Mouse (Mus musculus) midbrain, embryonic 11.5 days (tissue): Measurements from ENCODE around the gene Naxd. TPM values are rescaled to one million over a fixed set of nuclear protein-coding genes. Genes with fewer than 3 reads are reported as not detected.

ENCODE experiments used
- ATAC-seq: fragments of 200-750 bp; cut with Nextera tagmentation; 2 replicates; pipeline ENCODE4 v1.8.0; 2017; ENCODE audit warnings: moderate TSS enrichment, moderate library complexity; ENCODE audit not compliant: low FRiP score
- DNase-seq: peaks from one replicate; pipeline ENCODE4 v3.0.0; 2015; ENCODE audit warnings: low spot score; ENCODE audit errors: missing footprints
- H3K27ac ChIP-seq: fragments of 300-500 bp; sonication (generic); 2 replicates; pipeline ENCODE4 v1.5.1; 2014; ENCODE audit warnings: low read depth, low read length
- H3K27me3 ChIP-seq: fragments of 300-500 bp; sonication (generic); 2 replicates; pipeline ENCODE4 v1.6.1; 2014; ENCODE audit warnings: mild to moderate bottlenecking, low read length, moderate library complexity, mixed read lengths; ENCODE audit not compliant: control insufficient read depth, insufficient read depth
- H3K36me3 ChIP-seq: fragments of 300-500 bp; sonication (generic); 2 replicates; pipeline ENCODE4 v1.6.1; 2014; ENCODE audit warnings: mild to moderate bottlenecking, low read length, moderate library complexity, mixed read lengths; ENCODE audit not compliant: control insufficient read depth, insufficient read depth
- H3K4me1 ChIP-seq: fragments of 300-500 bp; sonication (generic); 2 replicates; pipeline ENCODE4 v1.6.1; 2014; ENCODE audit warnings: low read length; ENCODE audit not compliant: control insufficient read depth, insufficient read depth
- H3K4me2 ChIP-seq: fragments of 300-500 bp; sonication (generic); 2 replicates; pipeline ENCODE4 v1.6.1; 2014; ENCODE audit warnings: mild to moderate bottlenecking, moderate library complexity
- H3K4me3 ChIP-seq: fragments of 300-500 bp; sonication (generic); 2 replicates; pipeline ENCODE4 v1.5.1; 2014; ENCODE audit warnings: low read depth, low read length
- H3K9ac ChIP-seq: fragments of 300-500 bp; sonication (generic); 2 replicates; pipeline ENCODE4 v1.6.1; 2014; ENCODE audit warnings: low read length
- H3K9me3 ChIP-seq: fragments of 300-500 bp; sonication (generic); 2 replicates; pipeline ENCODE4 v1.6.1; 2016; ENCODE audit warnings: low read length; ENCODE audit not compliant: control insufficient read depth
- WGBS: fragments of 180-500 bp; shearing (Covaris S2); extraction: QIAGEN DNeasy Blood & Tissue Kit; methylation state at CpG from one replicate; pipeline ENCODE4 v1.1.7; 2014; 5-methylcytosine and 5-hydroxymethylcytosine counted together
- polyA plus RNA-seq: library from polyadenylated mRNA; unstranded; fragments of >200 nt; fragmentation: Nextera tagmentation; extraction: Ambion mirVana; gene quantifications from 2 replicates; pipeline ENCODE4 v1.2.1, GENCODE M21; 2014

Naxd gene
- polyA plus RNA-seq, 1 experiment from 2014 or later, result 94.2 TPM

GRCm38 (mm10) chr8:11498281-11498680, 975 bp downstream of the Naxd start:
- ATAC-seq, result no peak
- H3K4me1 ChIP-seq, result peaks cover 7% of the 10 kb centered on the region; the same call in 1 of the 2 replicates
- WGBS, result 80% methylated on average over 12 of the region's 12 CpGs
- H3K27me3 ChIP-seq, result no peaks in the 10 kb centered on the region; the same call in 1 of the 2 replicates
- H3K27ac ChIP-seq, result no peak overlapping the region
- DNase-seq, result peak; percentile 66
- peak overlapping the region; percentile 78; the same call in 1 of the 2 replicates for H3K9ac ChIP-seq
- H3K4me3 ChIP-seq, result peak overlapping the region; percentile 75
- peak overlapping the region; percentile 52 for H3K4me2 ChIP-seq
- H3K9me3 ChIP-seq, result no peaks in the 10 kb centered on the region
- peaks cover 3% of the 10 kb centered on the region for H3K36me3 ChIP-seq

DNA sequence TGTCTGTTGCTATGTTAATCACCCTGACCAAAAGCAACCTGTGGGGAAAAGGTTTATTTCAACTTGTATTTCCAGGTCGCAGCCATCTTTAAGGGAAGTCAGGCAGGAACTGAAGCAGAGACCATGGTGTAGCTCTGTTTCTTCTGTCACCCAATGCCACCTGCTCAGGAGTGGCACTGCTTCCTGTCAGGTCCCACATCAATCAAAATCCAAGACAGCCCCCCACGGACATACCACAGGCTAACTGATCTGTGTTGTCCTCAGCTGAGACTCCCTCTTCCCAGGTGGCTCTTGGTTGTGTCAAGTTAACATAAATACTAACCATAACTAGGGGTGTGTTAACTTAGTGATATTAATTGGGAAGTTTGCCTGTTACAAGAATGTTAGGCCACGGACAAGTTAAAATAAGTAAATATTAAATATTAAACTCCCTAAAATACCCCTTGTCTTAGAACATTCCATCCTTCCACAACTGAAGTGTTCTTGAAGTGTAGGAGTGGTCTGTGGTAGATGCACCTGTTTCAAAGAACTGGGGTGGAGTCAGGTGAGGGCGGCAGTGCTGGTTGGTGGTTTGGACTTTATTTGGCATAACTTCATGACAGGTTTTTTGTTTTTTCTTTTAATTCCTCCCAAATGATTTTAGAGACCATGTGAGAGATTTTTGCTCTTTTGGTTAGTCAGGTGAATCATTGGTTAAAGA, 1.6 kb downstream of the Naxd start:
- no peaks in the 10 kb centered on the region for H3K9me3 ChIP-seq
- no peaks in the 10 kb centered on the region; the same call in 1 of the 2 replicates for H3K27me3 ChIP-seq
- H3K9ac ChIP-seq, result no peak overlapping the region
- no peak overlapping the region for H3K27ac ChIP-seq
- 92% methylated on average over 4 of the region's 4 CpGs for WGBS
- no peak overlapping the region for H3K4me2 ChIP-seq
- ATAC-seq, result no peak
- peak; percentile 45 for DNase-seq
- peaks cover 7% of the 10 kb centered on the region for H3K36me3 ChIP-seq
- H3K4me1 ChIP-seq, result peaks cover 7% of the 10 kb centered on the region; the same call in 1 of the 2 replicates
- H3K4me3 ChIP-seq, result no peak overlapping the region

- Histone ChIP-seq H3K9me3 (no peaks in the 10 kb centered on the region), H3K9ac (no peak overlapping the region), H3K27me3 (no peaks in the 10 kb centered on the region), H3K27ac (no peak overlapping the region), H3K4me2 (no peak overlapping the region), H3K36me3 (peaks cover 30% of the 10 kb centered on the region), H3K4me1 (no peaks in the 10 kb centered on the region), H3K4me3 (no peak overlapping the region)
- ATAC-seq (no peak), DNase-seq (no peak)
- WGBS, result 89% methylated on average over 13 of the region's 13 CpGs
These were observed 6.3 kb downstream of the Naxd start for GRCm38 (mm10) chr8:11503476-11504232.

DNA sequence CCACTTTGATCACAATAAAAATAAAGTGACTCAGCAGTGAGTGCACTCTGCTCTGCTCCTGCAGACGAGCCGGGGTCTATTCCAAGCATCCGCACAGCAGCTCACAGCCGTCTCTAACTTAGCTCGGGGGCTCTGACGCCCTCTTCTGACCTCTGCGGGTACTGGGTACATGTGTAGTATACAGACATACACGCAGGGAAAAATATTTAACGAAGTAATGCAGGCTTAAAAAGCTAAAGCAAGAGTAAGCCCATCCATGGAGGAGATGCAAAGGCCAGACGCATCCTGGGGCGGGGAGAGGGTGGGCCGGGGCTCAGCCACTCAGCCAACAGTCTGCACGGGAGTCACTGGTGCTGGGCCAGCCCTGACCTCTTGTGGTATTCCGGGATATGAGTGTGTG, 8.8 kb downstream of the Naxd start:
- DNase-seq, result peak; percentile 73
- Histone ChIP-seq H3K4me1 (no peaks in the 10 kb centered on the region), H3K9me3 (no peaks in the 10 kb centered on the region), H3K4me3 (no peak overlapping the region), H3K36me3 (peaks cover 46% of the 10 kb centered on the region), H3K27me3 (no peaks in the 10 kb centered on the region), H3K4me2 (no peak overlapping the region), H3K27ac (no peak overlapping the region), H3K9ac (no peak overlapping the region)
- WGBS, result 83% methylated on average over 14 of the region's 14 CpGs
- ATAC-seq, result no peak

- ATAC-seq (no peak), DNase-seq (peak; percentile 91)
- Histone ChIP-seq H3K9ac (no peak overlapping the region), H3K9me3 (no peaks in the 10 kb centered on the region), H3K36me3 (peaks cover 53% of the 10 kb centered on the region), H3K4me2 (no peak overlapping the region), H3K4me1 (no peaks in the 10 kb centered on the region), H3K4me3 (no peak overlapping the region), H3K27me3 (no peaks in the 10 kb centered on the region), H3K27ac (no peak overlapping the region)
- WGBS, result 74% methylated on average over 6 of the region's 6 CpGs
These were observed 9.5 kb downstream of the Naxd start for GRCm38 (mm10) chr8:11506802-11507201.

GRCm38 (mm10) chr8:11508880-11509279, 11.6 kb downstream of the Naxd start:
- 90% methylated on average over 10 of the region's 10 CpGs for WGBS
- no peak overlapping the region for H3K4me3 ChIP-seq
- H3K4me1 ChIP-seq, result no peaks in the 10 kb centered on the region
- no peak overlapping the region for H3K27ac ChIP-seq
- H3K9ac ChIP-seq, result no peak overlapping the region
- peaks cover 59% of the 10 kb centered on the region for H3K36me3 ChIP-seq
- DNase-seq (peak; percentile 72), ATAC-seq (no peak)
- no peaks in the 10 kb centered on the region for H3K27me3 ChIP-seq
- no peaks in the 10 kb centered on the region for H3K9me3 ChIP-seq
- H3K4me2 ChIP-seq, result no peak overlapping the region

DNA sequence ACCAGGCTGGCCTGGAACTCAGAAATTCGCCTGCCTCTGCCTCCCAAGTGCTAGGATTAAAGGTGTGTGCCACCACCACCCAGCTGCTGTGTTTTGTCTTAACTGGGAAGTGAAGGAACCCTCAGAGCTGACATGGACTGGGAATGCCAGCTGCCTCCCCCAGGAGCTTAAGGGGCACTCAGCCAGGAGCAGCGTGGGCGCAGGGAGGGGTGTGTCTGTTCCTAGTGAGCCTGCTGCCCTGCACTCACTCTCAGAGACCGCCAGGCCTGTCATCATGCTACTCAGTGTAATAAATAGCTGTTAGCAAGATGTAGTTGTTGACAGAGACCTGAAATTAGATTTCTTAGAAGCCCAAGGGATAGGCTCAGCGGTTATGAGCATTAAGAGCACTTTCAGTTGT, 13.7 kb downstream of the Naxd start:
- H3K9me3 ChIP-seq, result no peaks in the 10 kb centered on the region
- WGBS, result 89% methylated on average over 5 of the region's 5 CpGs
- no peak overlapping the region for H3K27ac ChIP-seq
- H3K4me1 ChIP-seq, result no peaks in the 10 kb centered on the region
- no peak for ATAC-seq
- no peak overlapping the region for H3K9ac ChIP-seq
- no peak overlapping the region for H3K4me2 ChIP-seq
- no peak overlapping the region for H3K4me3 ChIP-seq
- peak; percentile 8 for DNase-seq
- peaks cover 44% of the 10 kb centered on the region; the same call in 1 of the 2 replicates for H3K36me3 ChIP-seq
- H3K27me3 ChIP-seq, result no peaks in the 10 kb centered on the region

GRCm38 (mm10) chr8:11512711-11513110, 15.4 kb downstream of the Naxd start:
- Histone ChIP-seq H3K36me3 (peaks cover 39% of the 10 kb centered on the region; the same call in 1 of the 2 replicates), H3K4me2 (no peak overlapping the region), H3K9ac (no peak overlapping the region), H3K4me1 (no peaks in the 10 kb centered on the region), H3K27ac (no peak overlapping the region), H3K4me3 (no peak overlapping the region), H3K9me3 (no peaks in the 10 kb centered on the region), H3K27me3 (no peaks in the 10 kb centered on the region)
- no peak for DNase-seq
- whole genome bisulfite sequencing, result 90% methylated on average over 9 of the region's 9 CpGs
- no peak for ATAC-seq

GRCm38 (mm10) chr8:11513247-11513646, 15.9 kb downstream of the Naxd start:
- ATAC-seq (no peak), DNase-seq (peak; percentile 23)
- no peak overlapping the region for H3K9ac ChIP-seq
- 92% methylated on average over 5 of the region's 5 CpGs for WGBS
- H3K4me1 ChIP-seq, result no peaks in the 10 kb centered on the region
- peaks cover 39% of the 10 kb centered on the region; the same call in 1 of the 2 replicates for H3K36me3 ChIP-seq
- H3K9me3 ChIP-seq, result no peaks in the 10 kb centered on the region
- H3K4me3 ChIP-seq, result no peak overlapping the region
- H3K27ac ChIP-seq, result no peak overlapping the region
- H3K27me3 ChIP-seq, result no peaks in the 10 kb centered on the region
- no peak overlapping the region for H3K4me2 ChIP-seq
